Mouse (Mus musculus) brain, embryonic 14.5 days (tissue): ENCODE results near the gene Sesn1.

Experiments
- CTCF ChIP-seq: fragments of 200-500 bp; IDR thresholded peaks from 2 replicates; pipeline ENCODE4 v1.5.1; 2012; ENCODE audit warnings: inconsistent platforms, mild to moderate bottlenecking, moderate library complexity, borderline replicate concordance; ENCODE audit not compliant: insufficient read depth, insufficient read length; ENCODE audit errors: extremely low read depth
- POLR2A ChIP-seq: fragments of 200-500 bp; IDR thresholded peaks from 2 replicates; pipeline ENCODE4 v1.6.1; 2012; ENCODE audit warnings: mild to moderate bottlenecking, inconsistent platforms, borderline replicate concordance; ENCODE audit not compliant: poor library complexity, insufficient read depth, insufficient read length, severe bottlenecking; ENCODE audit errors: extremely low read depth

GRCm38 (mm10) chr10:41814305-41814853, 4.6 kb downstream of the Sesn1 start:
- TF ChIP-seq CTCF (no peak), POLR2A (no peak)
